Mouse (Mus musculus): Measurements from ENCODE around the gene Lman1l.

- TF ChIP-seq GATA1 (IDR thresholded peaks at IDR 0.05; ENCODE audit: borderline replicate concordance, low read length) = no peak
- no peak for TF ChIP-seq FLI1 (IDR thresholded peaks at IDR 0.05; ENCODE audit: low read length)
Observed at GRCm38 (mm10) chr9:57664616-57665015, 44.0 kb upstream of the Lman1l start.
